Mouse (Mus musculus): ENCODE data around the gene Rfc5. TPM values are rescaled to one million over a fixed set of nuclear protein-coding genes. Genes with fewer than 3 reads are reported as not detected.
A peak's percentile ranks its signal among the peaks of the same experiment; 100 is the strongest.

Gene Rfc5
- polyA plus RNA-seq, 1 experiment from 2014 or later = 23.9 TPM

DNA sequence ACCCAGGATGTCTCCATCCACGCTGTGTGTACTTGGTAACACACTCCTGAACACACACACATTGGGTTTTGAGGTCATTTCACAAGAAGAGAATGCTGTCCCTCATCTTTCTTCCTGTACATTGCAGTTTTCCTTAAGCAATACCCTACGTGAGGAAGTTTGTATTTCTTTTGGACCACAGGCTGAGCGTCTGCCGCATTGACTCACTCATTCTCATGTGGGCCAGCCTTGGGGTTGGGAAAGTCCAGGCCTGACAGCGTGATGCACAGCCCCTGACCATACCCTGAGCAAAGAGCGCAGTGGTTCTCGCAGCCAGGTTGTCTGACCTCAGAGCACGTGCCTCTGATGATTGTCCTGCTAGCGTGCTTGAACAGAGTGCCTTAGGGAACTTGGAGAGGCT, 15.4 kb downstream of the Rfc5 start:
- no peak for TF ChIP-seq EP300 (IDR thresholded peaks at IDR 0.05; ENCODE audit: low read depth)
- TF ChIP-seq CTCF (IDR thresholded peaks at IDR 0.05; ENCODE audit: low read depth) = no peak
- DNase-seq (no peak), ATAC-seq (peak; percentile 26; the same call in 1 of the 2 replicates)
- Histone ChIP-seq H3K4me2 (ENCODE audit: low read depth, low read length) (no peak overlapping the region), H3K27ac (ENCODE audit: low read depth) (no peak overlapping the region), H3K36me3 (replicated peaks; ENCODE audit: insufficient read depth, low read length) (peaks cover 59% of the 10 kb centered on the region), H3K9me3 (ENCODE audit: low read length) (no peaks in the 10 kb centered on the region), H3K4me1 (ENCODE audit: insufficient read depth) (peaks cover 5% of the 10 kb centered on the region), H3K9ac (replicated peaks) (no peak overlapping the region), H3K27me3 (ENCODE audit: insufficient read depth, low read length) (no peaks in the 10 kb centered on the region), H3K4me3 (ENCODE audit: low read depth, low read length) (no peak overlapping the region)
- WGBS (ENCODE audit: insufficient replicate concordance) = 73% methylated on average over 9 of the region's 9 CpGs

DNA sequence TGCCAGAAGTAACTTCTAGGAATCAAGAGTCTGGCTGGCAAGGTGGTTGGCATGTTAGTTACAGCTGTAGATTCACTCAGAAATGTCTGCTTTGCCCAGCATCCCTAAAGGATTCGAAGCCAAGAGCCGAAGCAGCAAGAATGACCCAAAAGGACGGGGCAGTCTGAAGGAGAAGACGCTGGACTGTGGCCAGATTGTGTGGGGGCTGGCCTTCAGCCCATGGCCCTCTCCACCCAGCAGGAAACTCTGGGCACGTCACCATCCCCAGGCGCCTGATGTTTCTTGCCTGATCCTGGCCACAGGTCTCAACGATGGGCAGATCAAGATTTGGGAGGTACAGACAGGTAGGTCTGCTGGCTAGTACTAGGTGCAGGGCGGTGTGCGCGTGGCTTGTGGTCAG, 18.3 kb downstream of the Rfc5 start:
- DNase-seq = no peak
- Histone ChIP-seq H3K27me3 (ENCODE audit: insufficient read depth, low read length) (no peaks in the 10 kb centered on the region), H3K9me3 (ENCODE audit: low read length) (no peaks in the 10 kb centered on the region), H3K4me3 (ENCODE audit: low read depth, low read length) (no peak overlapping the region), H3K36me3 (replicated peaks; ENCODE audit: insufficient read depth, low read length) (peaks cover 45% of the 10 kb centered on the region), H3K4me2 (ENCODE audit: low read depth, low read length) (no peak overlapping the region), H3K9ac (replicated peaks) (no peak overlapping the region), H3K27ac (ENCODE audit: low read depth) (no peak overlapping the region), H3K4me1 (ENCODE audit: insufficient read depth) (peaks cover 5% of the 10 kb centered on the region)
- TF ChIP-seq EP300 (IDR thresholded peaks at IDR 0.05; ENCODE audit: low read depth) (no peak), CTCF (IDR thresholded peaks at IDR 0.05; ENCODE audit: low read depth) (no peak)
- 81% methylated on average over 10 of the region's 10 CpGs for WGBS (ENCODE audit: insufficient replicate concordance)
- ATAC-seq = no peak

DNA sequence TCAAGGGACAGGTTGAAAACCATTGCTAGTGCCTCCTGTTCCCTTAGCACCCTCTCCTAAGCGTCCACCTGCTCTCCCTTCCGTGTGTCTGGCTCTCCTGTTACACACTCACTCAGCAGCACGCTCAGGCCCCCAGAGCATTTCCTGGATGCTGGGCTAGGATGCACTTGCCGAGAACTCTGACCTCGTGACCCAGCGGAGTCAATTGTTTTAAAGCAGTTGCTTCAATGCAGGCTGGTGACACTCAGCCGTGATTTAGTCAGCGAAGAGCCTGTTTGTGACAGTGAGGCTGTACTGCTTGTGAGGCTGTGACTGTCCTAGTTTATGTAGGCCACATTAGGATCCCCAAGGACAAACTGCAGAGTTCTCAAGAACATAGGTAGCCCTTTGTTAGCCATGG, 21.6 kb downstream of the Rfc5 start:
- H3K36me3 ChIP-seq (replicated peaks; ENCODE audit: insufficient read depth, low read length) = peaks cover 41% of the 10 kb centered on the region
- no peak overlapping the region for H3K4me2 ChIP-seq (ENCODE audit: low read depth, low read length)
- WGBS (ENCODE audit: insufficient replicate concordance) = 59% methylated on average over 8 of the region's 8 CpGs
- H3K9ac ChIP-seq (replicated peaks) = no peak overlapping the region
- no peaks in the 10 kb centered on the region for H3K9me3 ChIP-seq (ENCODE audit: low read length)
- ATAC-seq (no peak), DNase-seq (no peak)
- peak overlapping the region; percentile 91 for H3K27ac ChIP-seq (ENCODE audit: low read depth)
- peaks cover 14% of the 10 kb centered on the region for H3K4me1 ChIP-seq (ENCODE audit: insufficient read depth)
- H3K4me3 ChIP-seq (ENCODE audit: low read depth, low read length) = no peak overlapping the region
- no peaks in the 10 kb centered on the region for H3K27me3 ChIP-seq (ENCODE audit: insufficient read depth, low read length)
- no peak for TF ChIP-seq EP300 (IDR thresholded peaks at IDR 0.05; ENCODE audit: low read depth)
- no peak for TF ChIP-seq CTCF (IDR thresholded peaks at IDR 0.05; ENCODE audit: low read depth)

DNA sequence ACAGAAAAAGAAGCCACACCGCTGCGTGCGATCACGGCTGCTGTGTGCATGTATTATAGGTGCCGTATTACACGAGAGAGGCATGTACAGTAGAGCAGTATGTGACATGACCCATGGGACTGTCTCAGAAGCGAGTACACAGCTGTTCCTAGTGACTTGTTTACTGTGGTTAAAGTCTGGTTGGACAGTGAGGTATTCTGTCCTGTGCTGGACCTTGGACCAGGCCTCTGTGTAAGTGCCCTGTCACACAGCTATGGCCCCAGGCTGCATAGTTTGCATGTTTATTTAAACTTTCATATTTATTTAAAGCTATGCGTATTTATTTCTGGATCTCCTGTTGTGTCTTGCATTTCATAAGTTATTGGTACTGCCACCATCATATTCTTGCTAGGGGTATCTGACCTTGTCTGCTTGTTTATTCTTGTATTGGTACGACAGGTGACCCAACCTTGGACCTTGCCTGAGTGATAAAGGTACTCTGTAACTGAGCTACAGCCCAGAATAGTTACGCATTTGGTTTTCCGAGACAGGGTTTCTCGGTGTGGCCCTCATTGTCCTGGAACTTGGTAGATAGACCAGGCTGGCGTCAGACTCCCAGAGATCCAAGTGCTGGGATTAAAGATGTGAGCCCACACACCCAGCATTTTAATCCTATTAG, 22.8 kb downstream of the Rfc5 start:
- Histone ChIP-seq H3K4me2 (ENCODE audit: low read depth, low read length) (peak overlapping the region; percentile 40), H3K36me3 (replicated peaks; ENCODE audit: insufficient read depth, low read length) (peaks cover 29% of the 10 kb centered on the region), H3K9me3 (ENCODE audit: low read length) (no peaks in the 10 kb centered on the region), H3K27me3 (ENCODE audit: insufficient read depth, low read length) (no peaks in the 10 kb centered on the region), H3K9ac (replicated peaks) (no peak overlapping the region; the same call in 1 of the 2 replicates), H3K4me3 (ENCODE audit: low read depth, low read length) (no peak overlapping the region), H3K4me1 (ENCODE audit: insufficient read depth) (peaks cover 14% of the 10 kb centered on the region), H3K27ac (ENCODE audit: low read depth) (peak overlapping the region; percentile 91)
- DNase-seq (peak; percentile 35), ATAC-seq (peak; percentile 95)
- TF ChIP-seq EP300 (IDR thresholded peaks at IDR 0.05; ENCODE audit: low read depth) = peak; percentile 70
- no peak for TF ChIP-seq CTCF (IDR thresholded peaks at IDR 0.05; ENCODE audit: low read depth)
- whole genome bisulfite sequencing (ENCODE audit: insufficient replicate concordance) = 70% methylated on average over 13 of the region's 13 CpGs

DNA sequence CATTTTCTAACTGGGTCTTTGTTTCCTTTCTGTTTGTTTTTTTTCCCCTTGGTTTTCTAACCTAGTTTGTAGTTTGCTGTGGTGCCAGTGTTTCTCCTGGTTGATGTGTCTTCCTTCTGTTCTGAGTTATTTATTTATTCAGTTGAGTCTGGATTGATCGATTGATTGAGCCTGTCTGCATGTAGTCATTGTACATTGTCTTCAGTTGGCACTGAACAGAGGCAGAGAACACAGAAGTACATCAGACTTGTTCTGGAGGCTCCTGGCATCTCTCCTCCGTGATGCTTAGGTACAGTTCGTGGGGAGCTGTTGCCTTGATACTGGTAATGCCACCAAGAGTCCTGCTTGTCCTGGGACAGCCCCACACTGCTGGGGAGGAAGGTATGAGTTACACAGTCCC, 24.0 kb downstream of the Rfc5 start:
- Histone ChIP-seq H3K9me3 (ENCODE audit: low read length) (no peaks in the 10 kb centered on the region), H3K4me2 (ENCODE audit: low read depth, low read length) (peak overlapping the region; percentile 8), H3K4me1 (ENCODE audit: insufficient read depth) (peaks cover 23% of the 10 kb centered on the region), H3K9ac (replicated peaks) (peak overlapping the region; percentile 35), H3K27me3 (ENCODE audit: insufficient read depth, low read length) (no peaks in the 10 kb centered on the region), H3K4me3 (ENCODE audit: low read depth, low read length) (no peak overlapping the region), H3K36me3 (replicated peaks; ENCODE audit: insufficient read depth, low read length) (peaks cover 24% of the 10 kb centered on the region), H3K27ac (ENCODE audit: low read depth) (peak overlapping the region; percentile 91)
- 64% methylated on average over 3 of the region's 3 CpGs for WGBS (ENCODE audit: insufficient replicate concordance)
- ATAC-seq = no peak
- no peak for DNase-seq
- TF ChIP-seq CTCF (IDR thresholded peaks at IDR 0.05; ENCODE audit: low read depth) (no peak), EP300 (IDR thresholded peaks at IDR 0.05; ENCODE audit: low read depth) (no peak)

DNA sequence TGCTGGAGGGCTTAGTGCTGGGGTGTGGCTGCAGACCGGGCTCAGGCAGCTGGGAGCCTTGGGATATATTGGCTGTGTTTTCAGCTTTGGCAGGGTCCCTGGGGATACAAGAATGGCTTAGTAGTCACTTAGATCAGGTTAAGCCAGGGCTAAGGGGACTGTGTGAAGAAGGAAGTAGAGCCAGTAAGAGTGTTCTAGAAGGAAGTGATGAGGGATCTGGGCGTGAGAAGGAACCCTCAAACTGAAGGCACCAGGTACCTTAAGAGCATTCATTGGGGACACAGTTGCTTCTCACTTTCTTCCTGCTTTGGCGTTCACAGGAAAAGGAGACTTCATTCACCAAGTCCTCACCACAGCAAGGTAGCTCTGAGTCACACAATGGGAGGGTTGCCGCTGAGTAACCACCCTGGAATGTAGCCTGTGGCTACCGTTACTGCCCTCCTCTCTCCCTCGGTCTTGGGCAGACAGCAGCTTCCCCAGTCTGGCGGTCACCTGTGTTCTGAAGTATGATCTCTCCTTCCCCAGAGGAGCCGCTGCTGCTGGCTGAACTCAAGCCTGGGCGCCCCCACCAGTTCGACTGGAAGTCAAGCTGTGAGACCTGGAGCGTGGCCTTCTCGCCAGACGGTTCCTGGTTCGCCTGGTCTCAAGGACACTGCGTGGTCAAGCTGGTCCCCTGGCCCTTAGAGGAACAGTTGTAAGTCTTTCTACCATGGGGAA, 25.6 kb downstream of the Rfc5 start:
- peak overlapping the region; percentile 31 for H3K27ac ChIP-seq (ENCODE audit: low read depth)
- DNase-seq (no peak), ATAC-seq (no peak)
- peaks cover 10% of the 10 kb centered on the region; the same call in 1 of the 2 replicates for H3K36me3 ChIP-seq (replicated peaks; ENCODE audit: insufficient read depth, low read length)
- H3K4me1 ChIP-seq (ENCODE audit: insufficient read depth) = peaks cover 32% of the 10 kb centered on the region
- no peaks in the 10 kb centered on the region for H3K27me3 ChIP-seq (ENCODE audit: insufficient read depth, low read length)
- 51% methylated on average over 15 of the region's 15 CpGs for WGBS (ENCODE audit: insufficient replicate concordance)
- TF ChIP-seq EP300 (IDR thresholded peaks at IDR 0.05; ENCODE audit: low read depth) (no peak), CTCF (IDR thresholded peaks at IDR 0.05; ENCODE audit: low read depth) (no peak)
- no peak overlapping the region for H3K4me3 ChIP-seq (ENCODE audit: low read depth, low read length)
- H3K9ac ChIP-seq (replicated peaks) = peak overlapping the region; percentile 37; the same call in 1 of the 2 replicates
- H3K4me2 ChIP-seq (ENCODE audit: low read depth, low read length) = no peak overlapping the region
- no peaks in the 10 kb centered on the region for H3K9me3 ChIP-seq (ENCODE audit: low read length)

Measured in liver, postnatal 0 days (tissue).